Mouse (Mus musculus) natural killer cell, adult 2 months (primary cell): ENCODE measurements around the gene Neu1.
"Not testable (repeated sequence)": the region's sequence is repeated elsewhere in the genome, so short reads cannot be mapped to it uniquely, and the experiment has no call there.

Experiments
- DNase-seq, 2 experiments: peaks; one replicate each; pipeline ENCODE4 v3.0.0; 2022; ENCODE audit warnings: low spot score in 2 of 2

Neu1 gene

GRCm38 (mm10) chr17:34931061-34931734 lies at the start of gene Neu1:
Neu1 (plus strand) TSS chr17:34931253.
- DNase-seq, result peak; percentile 96 to 97

- no peak for DNase-seq
These were observed 49.3 kb upstream of the Neu1 start, which contains the start of gene Gm20547 for GRCm38 (mm10) chr17:34881683-34882310. Gm20547 (minus strand) TSS chr17:34882042.

DNA sequence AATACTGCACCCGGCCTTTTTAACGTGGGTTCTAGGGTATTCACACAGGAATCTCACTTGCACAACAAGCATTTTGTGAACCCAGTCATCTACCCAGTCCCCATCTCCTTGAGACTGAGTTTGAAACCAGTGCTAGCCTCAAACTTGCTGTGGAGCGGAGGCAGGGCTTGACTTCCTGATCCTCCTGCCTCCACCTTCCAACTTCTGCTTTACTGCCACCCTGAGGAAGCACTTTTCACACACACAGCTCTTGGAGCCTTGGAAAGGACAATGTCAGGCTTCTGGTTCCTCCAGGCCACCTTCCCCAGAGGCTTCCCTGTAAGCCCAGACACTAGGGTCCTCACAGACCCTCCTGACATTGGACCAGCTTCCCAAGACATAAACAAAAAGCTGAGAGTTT lies 47.7 kb upstream of the Neu1 start:
- no peak for DNase-seq

GRCm38 (mm10) chr17:34884704-34885103 lies 46.3 kb upstream of the Neu1 start:
- DNase-seq, result no peak

GRCm38 (mm10) chr17:34885615-34886014 lies 45.4 kb upstream of the Neu1 start:
- DNase-seq, result no peak

GRCm38 (mm10) chr17:34887942-34888341 lies 43.1 kb upstream of the Neu1 start:
- no peak for DNase-seq

DNA sequence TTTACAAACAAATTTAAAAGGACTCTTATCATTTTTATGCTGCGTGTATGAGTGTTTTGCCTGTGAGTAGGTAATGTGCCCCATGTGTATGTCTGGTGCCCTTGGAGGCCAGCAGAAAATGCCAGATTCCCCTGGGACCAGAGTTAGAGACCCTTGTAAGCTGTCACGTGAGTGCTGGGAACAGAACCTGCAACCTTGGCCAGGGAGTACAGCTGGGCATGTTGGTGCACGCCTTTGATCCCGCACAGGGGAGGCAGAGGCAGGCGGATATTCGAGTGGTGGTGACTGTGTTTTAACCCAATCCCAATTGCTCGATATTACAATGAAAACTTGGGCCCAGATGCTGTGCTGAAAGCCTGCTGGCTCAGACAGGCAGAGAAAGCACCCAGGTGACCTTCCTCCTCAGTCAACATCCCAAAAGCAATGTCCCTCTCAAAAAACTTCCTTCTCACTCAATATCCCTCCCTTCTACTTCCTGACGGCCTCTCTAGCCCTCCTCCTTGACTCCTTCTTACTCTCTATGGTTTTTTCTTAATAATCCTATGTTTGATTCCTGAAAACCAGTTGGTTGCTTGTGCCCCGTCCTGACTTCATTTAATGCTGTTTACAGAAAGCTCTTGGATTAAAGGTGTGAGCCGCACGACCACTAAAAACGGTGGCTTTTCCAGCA lies 40.8 kb upstream of the Neu1 start:
- no peak for DNase-seq

- DNase-seq, result no peak
These were observed 39.7 kb upstream of the Neu1 start for GRCm38 (mm10) chr17:34891377-34891776.

GRCm38 (mm10) chr17:34893072-34893824 lies 37.8 kb upstream of the Neu1 start:
- no peak for DNase-seq

DNA sequence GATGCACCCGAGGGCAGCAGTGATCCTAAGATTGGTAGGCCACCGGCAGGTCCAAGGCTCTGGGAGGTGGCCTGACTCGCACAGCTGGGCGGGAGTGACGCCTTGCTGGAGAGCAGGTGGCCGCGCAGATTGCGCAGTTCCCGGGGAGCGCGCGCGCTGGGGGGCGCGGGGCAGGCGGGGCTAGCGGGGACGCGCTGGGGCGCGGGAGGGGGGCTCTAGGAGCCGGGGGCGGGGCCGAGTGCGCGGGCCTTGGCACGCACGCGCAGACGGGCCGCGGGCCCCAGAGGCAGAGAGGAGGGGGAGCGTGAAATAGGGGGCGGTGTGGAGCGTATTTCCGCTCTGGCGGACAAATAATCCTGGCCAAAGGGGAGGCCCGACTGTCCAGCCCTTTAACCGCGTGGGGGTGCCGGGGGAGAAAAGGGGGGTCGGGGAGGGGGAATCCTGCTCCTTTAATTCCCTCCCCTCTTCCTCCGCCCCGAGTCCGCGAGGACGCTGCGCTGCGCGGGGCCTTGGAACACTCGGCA lies 36.9 kb upstream of the Neu1 start:
- peak; percentile 85 to 87 for DNase-seq

GRCm38 (mm10) chr17:34894801-34895530 lies 36.1 kb upstream of the Neu1 start:
- DNase-seq, result no peak

DNA sequence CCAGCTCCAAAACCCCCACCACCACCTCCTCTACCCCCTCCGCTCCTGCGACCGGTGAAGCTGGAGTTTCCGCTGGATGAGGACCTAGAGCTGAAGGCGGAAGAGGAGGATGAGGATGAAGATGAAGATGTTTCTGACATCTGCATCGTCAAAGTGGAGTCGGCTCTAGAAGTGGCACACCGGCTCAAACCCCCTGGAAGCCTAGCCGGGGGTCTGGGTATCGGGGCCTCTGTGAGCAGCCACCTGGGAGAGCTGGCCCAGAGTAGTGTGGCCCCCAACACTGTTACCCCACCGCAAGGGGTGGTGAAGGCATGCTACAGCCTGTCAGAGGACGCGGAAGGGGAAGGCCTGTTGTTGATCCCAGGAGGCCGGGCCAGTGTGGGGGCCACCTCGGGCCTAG lies 35.3 kb upstream of the Neu1 start:
- DNase-seq, result no peak

- peak; percentile 73 to 79 for DNase-seq
These were observed 34.7 kb upstream of the Neu1 start for GRCm38 (mm10) chr17:34896366-34896765.

DNA sequence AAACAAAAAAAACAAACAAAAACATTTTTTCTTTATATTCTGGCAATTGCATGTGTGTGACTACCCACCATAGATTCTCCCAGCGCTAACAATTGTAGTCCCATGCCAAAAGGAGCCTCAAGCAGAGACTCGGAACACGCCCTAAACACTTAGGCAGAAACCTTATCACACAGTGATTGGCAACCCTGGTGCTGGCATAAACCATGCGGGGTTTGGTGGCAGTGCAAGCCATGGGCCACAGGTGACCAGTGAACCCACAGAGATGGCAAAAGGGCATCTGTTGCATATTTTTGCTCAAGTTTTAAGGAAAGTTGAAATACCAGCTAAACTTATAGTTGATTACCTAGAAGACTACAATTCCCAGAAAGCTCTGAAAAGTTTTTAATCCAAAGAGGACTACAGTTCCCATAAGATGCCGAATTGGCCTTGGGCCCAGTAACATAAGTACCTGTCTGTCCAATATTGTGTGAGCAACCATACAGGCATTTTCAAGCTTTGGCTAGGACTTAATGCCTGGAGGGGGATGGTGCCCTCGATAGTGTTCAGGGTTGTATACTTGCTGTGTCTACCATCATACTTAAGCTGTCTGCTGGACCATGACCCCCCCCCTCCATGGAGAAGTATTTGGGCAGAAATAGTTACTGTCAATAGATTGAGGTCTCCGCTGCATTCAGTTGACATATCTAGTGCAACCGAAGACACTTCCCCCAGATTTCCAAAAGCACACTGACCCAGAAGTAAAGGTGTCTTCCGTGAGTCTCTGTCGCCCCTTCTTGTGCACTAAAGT lies 33.5 kb upstream of the Neu1 start:
- DNase-seq, result no peak

DNA sequence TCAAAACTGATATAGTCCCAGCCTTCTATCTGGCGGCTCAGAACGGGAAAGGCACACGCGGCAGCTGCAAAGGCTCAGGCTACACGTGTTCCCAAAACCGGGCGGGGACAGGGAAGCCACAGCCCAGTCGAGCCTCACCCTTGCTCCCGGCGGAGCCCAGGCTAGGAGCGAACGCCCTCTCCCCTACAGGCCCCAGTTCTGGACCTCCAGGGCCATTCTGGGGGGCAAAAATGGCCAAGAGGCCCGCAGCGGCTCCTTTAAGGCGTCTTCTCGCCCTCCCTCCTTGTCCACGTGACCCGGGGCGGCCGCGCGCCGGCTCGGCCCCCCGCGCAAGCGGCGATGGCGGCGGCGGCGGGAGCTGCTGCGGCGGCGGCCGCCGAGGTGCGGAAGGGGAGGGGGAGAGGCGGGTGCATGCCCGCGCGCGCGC lies 32.9 kb upstream of the Neu1 start, which contains the start of the genes C2 and Ehmt2:
TSS of gene C2 (minus strand) at position 106 of the 427 bp plus-strand sequence.
TSS of gene Ehmt2 (plus strand) at position 310 of the 427 bp plus-strand sequence.
- DNase-seq, result peak; percentile 47 to 64

GRCm38 (mm10) chr17:34898706-34899052 lies 32.4 kb upstream of the Neu1 start:
- DNase-seq, result no peak

DNA sequence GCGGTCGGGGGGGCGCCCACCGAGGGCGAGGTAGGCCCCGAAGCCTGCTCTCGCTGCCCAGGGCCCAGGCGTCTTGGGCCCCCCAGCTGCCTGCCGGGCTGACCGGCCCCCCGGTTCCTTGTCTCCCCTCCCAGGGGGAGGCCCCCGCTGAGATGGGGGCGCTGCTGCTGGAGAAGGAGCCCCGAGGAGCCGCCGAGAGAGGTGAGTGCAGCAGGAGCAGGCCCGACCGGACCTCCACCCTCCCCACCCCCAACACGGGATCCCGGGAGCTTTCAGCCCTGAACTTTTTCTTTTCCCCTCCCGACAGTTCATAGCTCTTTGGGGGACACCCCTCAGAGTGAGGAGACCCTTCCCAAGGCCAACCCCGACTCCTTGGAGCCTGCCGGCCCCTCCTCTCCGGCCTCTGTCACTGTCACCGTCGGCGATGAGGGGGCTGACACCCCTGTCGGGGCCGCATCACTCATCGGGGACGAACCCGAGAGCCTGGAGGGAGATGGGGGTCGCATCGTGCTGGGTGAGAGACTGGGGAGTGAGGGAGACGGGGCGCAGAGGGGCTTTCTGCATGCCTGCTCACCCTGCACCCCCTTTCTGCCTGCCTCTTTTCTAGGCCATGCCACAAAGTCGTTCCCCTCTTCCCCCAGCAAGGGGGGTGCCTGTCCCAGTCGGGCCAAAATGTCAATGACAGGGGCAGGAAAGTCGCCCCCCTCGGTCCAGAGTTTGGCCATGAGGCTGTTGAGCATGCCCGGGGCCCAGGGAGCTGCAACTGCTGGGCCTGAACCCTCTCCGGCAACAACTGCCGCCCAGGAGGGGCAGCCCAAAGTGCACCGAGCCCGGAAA lies 31.8 kb upstream of the Neu1 start:
- DNase-seq, result peak; percentile 36 to 40

GRCm38 (mm10) chr17:34899890-34900243 lies 31.2 kb upstream of the Neu1 start:
- no peak for DNase-seq

DNA sequence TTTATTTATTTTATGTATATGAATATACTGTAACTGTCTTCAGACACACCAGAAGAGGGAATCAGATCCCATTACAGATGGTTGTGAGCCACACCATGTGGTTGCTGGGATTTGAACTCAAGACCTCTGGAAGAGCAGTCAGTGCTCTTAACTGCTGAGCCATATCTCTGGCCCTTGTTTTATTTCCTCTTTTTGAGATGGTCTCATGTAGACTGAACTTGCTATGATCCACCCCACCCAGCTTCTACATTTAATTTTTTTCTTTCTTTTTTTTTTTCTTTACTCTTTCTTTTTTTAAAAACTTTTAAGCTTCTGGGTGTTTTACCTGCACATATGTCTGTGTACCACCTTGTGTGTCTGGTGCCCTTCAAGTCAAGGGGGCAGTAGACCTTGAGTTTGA lies 30.2 kb upstream of the Neu1 start:
- DNase-seq, result not testable (repeated sequence)
